Mouse (Mus musculus) midbrain, postnatal 0 days (tissue): ENCODE data around the gene Rad51b. TPM values are rescaled to one million over a fixed set of nuclear protein-coding genes. Genes with fewer than 3 reads are reported as not detected.

Experiments
- ATAC-seq: fragments of 200-750 bp; cut with Nextera tagmentation; 2 replicates; pipeline ENCODE4 v1.8.0; 2017; ENCODE audit warnings: moderate number of reproducible peaks, mild to moderate bottlenecking, moderate TSS enrichment, moderate library complexity; ENCODE audit not compliant: low FRiP score
- DNase-seq: peaks from one replicate; pipeline ENCODE4 v3.0.0-alpha.2; 2015; ENCODE audit warnings: low spot score
- H3K27ac ChIP-seq: fragments of 300-500 bp; sonication (generic); 2 replicates; pipeline ENCODE4 v1.5.1; 2014; ENCODE audit warnings: low read depth, mild to moderate bottlenecking, low read length, mixed read lengths
- H3K27me3 ChIP-seq: fragments of 300-500 bp; sonication (generic); 2 replicates; pipeline ENCODE4 v1.6.1; 2014; ENCODE audit warnings: low read length, control low read depth, mixed read lengths; ENCODE audit not compliant: insufficient read depth
- H3K36me3 ChIP-seq: fragments of 300-500 bp; sonication (generic); 2 replicates; pipeline ENCODE4 v1.6.1; 2014; ENCODE audit warnings: low read length, control low read depth, mixed read lengths; ENCODE audit not compliant: insufficient read depth
- H3K4me1 ChIP-seq: fragments of 300-500 bp; sonication (generic); 2 replicates; pipeline ENCODE4 v1.6.1; 2014; ENCODE audit warnings: mild to moderate bottlenecking, control low read depth, antibody characterized with exemption, low read length, mixed read lengths; ENCODE audit not compliant: insufficient read depth
- H3K4me2 ChIP-seq: fragments of 300-500 bp; sonication (generic); 2 replicates; pipeline ENCODE4 v1.6.1; 2014; ENCODE audit warnings: low read depth, mild to moderate bottlenecking, low read length, mixed read lengths; ENCODE audit not compliant: poor library complexity, severe bottlenecking
- H3K4me3 ChIP-seq: fragments of 300-500 bp; sonication (generic); 2 replicates; pipeline ENCODE4 v1.5.1; 2014; ENCODE audit warnings: low read depth, mild to moderate bottlenecking, low read length, moderate library complexity
- H3K9ac ChIP-seq: fragments of 300-500 bp; sonication (generic); replicated peaks from 2 replicates; pipeline ENCODE4 v1.6.1; 2014; ENCODE audit warnings: mild to moderate bottlenecking, low read length, moderate library complexity, mixed read lengths; ENCODE audit not compliant: poor library complexity, severe bottlenecking
- H3K9me3 ChIP-seq: fragments of 300-500 bp; sonication (generic); 2 replicates; pipeline ENCODE4 v1.6.1; 2016; ENCODE audit warnings: low read length, control low read depth
- CTCF ChIP-seq: IDR thresholded peaks from 2 replicates; pipeline ENCODE4 v1.5.1; 2016; ENCODE audit warnings: antibody characterized with exemption, mild to moderate bottlenecking
- whole genome bisulfite sequencing: fragments of 180-500 bp; shearing (Covaris S2); extraction: QIAGEN DNeasy Blood & Tissue Kit; methylation state at CpG from one replicate; pipeline ENCODE4 v1.1.7; 2014; 5-methylcytosine and 5-hydroxymethylcytosine counted together
- polyA plus RNA-seq: library from polyadenylated mRNA; unstranded; fragments of >200 nt; fragmentation: Nextera tagmentation; extraction: Ambion mirVana; gene quantifications from 2 replicates; pipeline ENCODE4 v1.2.1, GENCODE M21; 2015
- total RNA-seq: library from RNA; depleted of rRNA; stranded (reverse); fragments of >200 nt; gene quantifications from 2 replicates; pipeline ENCODE4 v1.2.3, GENCODE M21; 2014

Gene Rad51b
- total and polyA plus RNA-seq, 2 experiments from 2014 or later = 0.22 to 0.74 TPM

DNA sequence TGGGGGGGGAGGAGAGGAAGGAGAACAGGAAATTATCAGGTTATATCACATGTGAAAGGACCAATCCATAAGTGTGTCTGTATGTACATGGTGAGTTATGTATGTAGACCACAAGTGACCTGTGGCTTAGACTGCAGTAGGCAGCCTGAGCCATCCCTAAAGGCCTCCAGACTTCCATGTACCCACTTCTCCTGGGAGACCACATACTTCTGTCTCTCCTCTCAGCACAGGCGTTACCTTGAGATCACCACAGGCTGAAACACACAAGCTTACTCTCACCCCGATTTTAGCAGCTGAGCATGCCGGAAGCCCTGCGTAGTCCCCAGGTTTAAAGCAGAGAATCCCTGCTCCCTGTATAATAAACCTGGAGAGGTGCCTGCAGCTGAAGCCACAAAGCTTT is 509.9 kb downstream of the Rad51b start:
- H3K36me3 ChIP-seq = no peaks in the 10 kb centered on the region
- peaks cover 9% of the 10 kb centered on the region for H3K4me1 ChIP-seq
- H3K9ac ChIP-seq = no peak overlapping the region
- H3K4me2 ChIP-seq = no peak overlapping the region
- ATAC-seq = no peak
- WGBS = 36% methylated on average over 4 of the region's 4 CpGs
- no peaks in the 10 kb centered on the region for H3K27me3 ChIP-seq
- H3K4me3 ChIP-seq = no peak overlapping the region
- no peak overlapping the region; the same call in 1 of the 2 replicates for H3K27ac ChIP-seq
- TF ChIP-seq CTCF = no peak
- DNase-seq = no peak
- no peaks in the 10 kb centered on the region for H3K9me3 ChIP-seq

GRCm38 (mm10) chr12:79807410-79807847 is 510.3 kb downstream of the Rad51b start:
- DNase-seq = no peak
- H3K9me3 ChIP-seq = no peaks in the 10 kb centered on the region
- WGBS = 12% methylated on average over 10 of the region's 10 CpGs
- no peaks in the 10 kb centered on the region for H3K27me3 ChIP-seq
- H3K4me3 ChIP-seq = no peak overlapping the region
- H3K36me3 ChIP-seq = no peaks in the 10 kb centered on the region
- H3K27ac ChIP-seq = no peak overlapping the region; the same call in 1 of the 2 replicates
- no peak overlapping the region for H3K9ac ChIP-seq
- no peak overlapping the region for H3K4me2 ChIP-seq
- H3K4me1 ChIP-seq = peaks cover 9% of the 10 kb centered on the region
- ATAC-seq = no peak
- TF ChIP-seq CTCF = no peak

DNA sequence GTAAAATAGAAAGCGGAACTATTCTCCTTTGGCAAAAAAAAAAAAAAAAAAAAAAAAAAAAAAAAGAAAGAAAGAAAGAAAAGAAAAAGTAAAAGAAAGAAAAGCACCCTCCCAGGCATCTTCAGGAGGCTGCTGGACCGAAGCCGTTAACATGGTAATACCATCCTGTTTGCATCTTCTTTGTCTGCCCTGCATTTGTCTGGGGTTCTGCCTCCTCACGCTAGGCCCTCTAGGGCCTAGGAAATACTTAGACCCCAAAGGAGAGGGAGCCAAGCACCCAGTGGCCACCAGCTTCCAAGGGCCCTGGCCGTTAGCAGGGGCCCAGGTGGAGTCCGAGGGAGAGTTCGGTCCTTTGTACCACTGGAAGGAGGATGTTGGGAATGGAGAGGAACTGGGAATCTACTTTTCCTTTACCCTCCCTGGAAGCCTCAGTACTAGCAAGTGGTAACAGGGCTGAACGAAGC is 510.9 kb downstream of the Rad51b start:
- Histone ChIP-seq H3K36me3 (no peaks in the 10 kb centered on the region), H3K9ac (no peak overlapping the region), H3K4me1 (peaks cover 9% of the 10 kb centered on the region), H3K9me3 (no peaks in the 10 kb centered on the region), H3K27me3 (no peaks in the 10 kb centered on the region), H3K27ac (no peak overlapping the region), H3K4me2 (no peak overlapping the region), H3K4me3 (no peak overlapping the region)
- ATAC-seq (no peak), DNase-seq (no peak)
- WGBS = 32% methylated on average over 8 of the region's 8 CpGs
- no peak for TF ChIP-seq CTCF

- TF ChIP-seq CTCF = no peak
- H3K27ac ChIP-seq = no peak overlapping the region
Observed at GRCm38 (mm10) chr12:79808426-79809398, 511.6 kb downstream of the Rad51b start.

DNA sequence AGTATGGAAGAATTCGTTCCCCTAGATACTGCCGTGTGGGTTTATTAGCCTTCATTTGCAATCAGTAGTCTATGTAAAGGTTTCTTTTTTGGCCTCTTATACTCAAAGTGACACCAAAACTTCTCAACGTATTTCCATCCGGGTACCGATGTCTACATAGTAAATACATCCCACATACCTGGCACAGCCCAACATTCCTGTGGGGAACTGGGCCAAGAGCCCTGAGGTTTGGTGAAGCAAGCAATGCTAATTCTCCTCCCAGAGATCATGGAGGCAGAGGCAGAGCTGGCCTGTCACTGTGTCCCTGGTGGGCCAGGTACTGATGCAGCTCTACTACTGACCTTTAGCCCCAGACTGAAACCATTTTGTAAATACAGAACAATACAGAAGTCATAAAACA is 512.4 kb downstream of the Rad51b start:
- Histone ChIP-seq H3K4me3 (no peak overlapping the region), H3K27ac (no peak overlapping the region), H3K9me3 (no peaks in the 10 kb centered on the region), H3K27me3 (no peaks in the 10 kb centered on the region), H3K9ac (no peak overlapping the region), H3K36me3 (no peaks in the 10 kb centered on the region), H3K4me2 (no peak overlapping the region), H3K4me1 (peaks cover 13% of the 10 kb centered on the region)
- 88% methylated on average over 5 of the region's 5 CpGs for WGBS
- DNase-seq (no peak), ATAC-seq (no peak)
- no peak for TF ChIP-seq CTCF

More at GRCm38 (mm10) chr12:79808426-79809398, 511.6 kb downstream of the Rad51b start:
- peaks cover 9% of the 10 kb centered on the region for H3K4me1 ChIP-seq
- no peaks in the 10 kb centered on the region for H3K36me3 ChIP-seq
- H3K27me3 ChIP-seq = no peaks in the 10 kb centered on the region
- no peak overlapping the region for H3K9ac ChIP-seq
- WGBS = 48% methylated on average over 18 of the region's 18 CpGs
- ATAC-seq (no peak), DNase-seq (no peak)
- no peak overlapping the region for H3K4me3 ChIP-seq
- no peak overlapping the region for H3K4me2 ChIP-seq
- H3K9me3 ChIP-seq = no peaks in the 10 kb centered on the region

- 42% methylated on average over 8 of the region's 8 CpGs for WGBS
Observed at GRCm38 (mm10) chr12:79812422-79812821, 515.3 kb downstream of the Rad51b start.

More at GRCm38 (mm10) chr12:79812422-79812821, 515.3 kb downstream of the Rad51b start:
- H3K4me1 ChIP-seq = peaks cover 9% of the 10 kb centered on the region
- ATAC-seq = no peak
- H3K4me2 ChIP-seq = no peak overlapping the region
- no peaks in the 10 kb centered on the region for H3K9me3 ChIP-seq
- no peak for TF ChIP-seq CTCF
- H3K27me3 ChIP-seq = no peaks in the 10 kb centered on the region
- no peak overlapping the region for H3K27ac ChIP-seq
- H3K4me3 ChIP-seq = no peak overlapping the region
- H3K36me3 ChIP-seq = no peaks in the 10 kb centered on the region
- DNase-seq = no peak
- no peak overlapping the region for H3K9ac ChIP-seq
